Mouse (Mus musculus): ENCODE measurements around the gene Vat1. TPM values are rescaled to one million over a fixed set of nuclear protein-coding genes. Genes with fewer than 3 reads are reported as not detected.

The Vat1 gene
- polyA plus RNA-seq, 1 experiment from 2014 or later = 50.3 TPM

DNA sequence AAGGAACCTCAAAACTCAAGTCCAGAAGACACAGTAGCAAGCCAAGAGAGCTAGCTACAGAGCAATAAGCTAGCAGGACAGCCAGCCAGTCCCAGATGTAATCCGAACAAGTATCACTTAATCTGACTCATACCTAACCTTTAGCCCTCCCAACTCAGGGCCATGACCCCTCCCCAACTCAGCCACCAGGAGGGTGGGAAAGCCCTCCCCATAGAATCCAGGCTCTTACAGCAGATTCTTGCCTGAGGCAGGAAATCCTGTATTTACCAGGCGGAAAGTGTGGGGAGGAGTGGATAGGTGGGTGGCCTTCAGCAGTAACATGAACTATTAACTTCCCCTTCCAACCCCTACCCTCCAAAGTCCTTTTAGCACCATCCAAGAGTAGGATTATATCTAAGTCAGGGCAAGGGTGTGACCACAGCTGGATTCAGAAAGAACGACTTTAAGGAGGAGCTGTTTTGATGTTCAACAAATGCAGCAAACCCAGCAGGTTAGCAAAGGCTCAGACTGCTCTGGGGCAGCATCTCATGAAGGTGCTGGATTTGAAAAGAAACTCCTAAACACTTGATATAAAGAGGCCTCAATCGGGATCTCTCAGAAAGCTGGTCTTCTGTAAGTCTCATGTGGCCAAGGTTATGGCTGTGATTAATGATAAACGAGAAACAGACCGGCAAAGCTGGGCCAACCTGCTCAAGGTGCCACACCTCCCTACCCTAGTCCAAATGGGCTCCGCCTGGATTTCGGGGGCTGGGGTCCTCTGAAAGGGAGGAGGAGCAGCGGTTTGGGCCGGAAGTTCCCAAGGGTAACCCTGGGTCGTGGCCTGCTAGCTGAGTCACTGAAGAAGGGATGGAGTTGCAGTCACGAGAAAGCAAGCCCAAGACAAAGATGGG lies 1.6 kb downstream of the Vat1 start, which contains the start of gene Rnd2:
Rnd2 (plus strand) TSS at position 789 of the 890 bp plus-strand sequence.
- H3K4me3 ChIP-seq = peak within 1 kb of the TSS; percentile 72
- ATAC-seq (ENCODE audit: borderline replicate concordance, extremely low read depth, low FRiP score, low TSS enrichment) = no peak
- peak within 1 kb of the TSS; percentile 93 for H3K4me2 ChIP-seq
- H3K27ac ChIP-seq = peak within 1 kb of the TSS; percentile 88
- WGBS = 15% methylated on average over 12 of the region's 12 CpGs
- no peaks in the 10 kb centered on the region for H3K27me3 ChIP-seq
- H3K9me3 ChIP-seq = no peaks in the 10 kb centered on the region
- peak within 1 kb of the TSS; percentile 67 for H3K9ac ChIP-seq
- H3K4me1 ChIP-seq = peaks cover 61% of the 10 kb centered on the region
- H3K36me3 ChIP-seq = peaks cover 8% of the 10 kb centered on the region; the same call in 1 of the 2 replicates

DNA sequence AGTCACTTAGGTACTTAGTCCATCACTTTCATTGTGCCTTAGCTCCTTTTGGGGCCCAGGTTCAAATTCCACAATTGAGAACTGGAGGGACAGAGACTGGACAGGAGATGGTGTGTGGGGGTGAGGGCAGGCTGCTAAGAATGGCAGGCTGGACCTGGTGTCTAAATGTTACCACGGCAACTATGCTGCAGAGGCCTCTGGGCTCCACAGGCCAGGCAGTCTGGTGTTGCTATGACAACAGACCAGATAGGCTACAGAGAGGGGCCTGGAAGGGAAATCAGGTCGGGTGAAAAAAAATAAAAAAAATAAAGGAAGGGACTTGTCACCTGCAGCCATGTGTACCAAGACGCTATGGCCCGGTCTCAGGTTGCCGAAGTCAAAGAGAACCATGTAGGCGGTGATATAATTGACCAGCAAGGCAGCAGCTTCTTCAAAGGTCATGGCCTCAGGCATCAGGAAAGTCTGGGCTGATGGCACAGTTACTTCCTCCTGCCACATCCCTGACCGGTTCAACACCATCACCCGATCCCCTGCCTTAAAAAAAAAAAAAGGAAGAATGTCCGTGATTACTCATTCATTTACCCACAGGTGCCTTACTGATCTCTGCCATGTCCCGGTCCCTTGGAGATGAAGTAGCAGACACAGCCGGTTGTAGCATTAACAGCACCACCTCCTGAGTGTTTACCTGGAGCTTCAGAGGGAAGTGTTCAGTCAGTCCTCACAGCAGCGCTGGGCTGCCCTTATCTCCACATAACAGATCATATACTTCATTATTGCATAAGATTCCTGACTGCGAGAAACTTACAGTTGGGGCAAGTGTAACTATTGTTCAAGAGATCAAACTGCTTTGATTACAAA lies 3.2 kb downstream of the Vat1 start:
- Histone ChIP-seq H3K9me3 (no peaks in the 10 kb centered on the region), H3K27me3 (no peaks in the 10 kb centered on the region), H3K27ac (no peak overlapping the region), H3K4me1 (peaks cover 61% of the 10 kb centered on the region), H3K4me2 (no peak overlapping the region), H3K4me3 (no peak overlapping the region), H3K9ac (no peak overlapping the region), H3K36me3 (peaks cover 13% of the 10 kb centered on the region; the same call in 1 of the 2 replicates)
- WGBS = 24% methylated on average over 13 of the region's 13 CpGs
- no peak for ATAC-seq (ENCODE audit: borderline replicate concordance, extremely low read depth, low FRiP score, low TSS enrichment)

- no peak for ATAC-seq (ENCODE audit: borderline replicate concordance, extremely low read depth, low FRiP score, low TSS enrichment)
- no peaks in the 10 kb centered on the region for H3K9me3 ChIP-seq
- H3K36me3 ChIP-seq = peaks cover 15% of the 10 kb centered on the region; the same call in 1 of the 2 replicates
- no peak overlapping the region for H3K4me2 ChIP-seq
- H3K9ac ChIP-seq = no peak overlapping the region
- no peaks in the 10 kb centered on the region for H3K27me3 ChIP-seq
- H3K4me1 ChIP-seq = peaks cover 54% of the 10 kb centered on the region
- H3K27ac ChIP-seq = no peak overlapping the region
- no peak overlapping the region for H3K4me3 ChIP-seq
- WGBS = 74% methylated on average over 14 of the region's 14 CpGs
Observed at GRCm38 (mm10) chr11:101462141-101462540, 3.9 kb downstream of the Vat1 start.

GRCm38 (mm10) chr11:101460321-101460720 lies 5.7 kb downstream of the Vat1 start:
- H3K27ac ChIP-seq = no peak overlapping the region; the same call in 1 of the 2 replicates
- H3K36me3 ChIP-seq = peaks cover 15% of the 10 kb centered on the region; the same call in 1 of the 2 replicates
- peaks cover 46% of the 10 kb centered on the region for H3K4me1 ChIP-seq
- no peak overlapping the region for H3K9ac ChIP-seq
- H3K4me2 ChIP-seq = no peak overlapping the region
- H3K27me3 ChIP-seq = no peaks in the 10 kb centered on the region
- ATAC-seq (ENCODE audit: borderline replicate concordance, extremely low read depth, low FRiP score, low TSS enrichment) = no peak
- no peaks in the 10 kb centered on the region for H3K9me3 ChIP-seq
- 80% methylated on average over 15 of the region's 15 CpGs for WGBS
- no peak overlapping the region for H3K4me3 ChIP-seq

DNA sequence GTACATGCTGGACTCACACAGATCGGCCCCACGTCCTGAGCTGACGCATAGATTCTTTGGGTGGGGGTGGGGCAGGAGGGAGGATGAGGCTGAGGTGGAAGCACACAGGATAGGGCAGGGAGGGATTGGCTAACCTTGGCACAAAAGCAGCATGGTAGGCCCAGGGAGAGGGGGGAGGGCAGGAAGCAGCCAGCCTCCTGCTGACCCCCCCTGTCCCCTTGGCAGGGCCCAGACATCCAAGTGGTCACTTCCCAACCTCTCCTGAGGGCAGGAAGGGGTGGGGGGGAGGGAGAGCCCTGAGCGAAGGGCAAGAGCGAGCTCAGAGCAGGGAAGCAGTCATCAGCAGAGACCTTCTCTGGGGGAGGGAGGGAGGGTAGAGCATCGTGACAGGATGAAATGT lies 6.3 kb downstream of the Vat1 start:
- H3K9ac ChIP-seq = no peak overlapping the region
- ATAC-seq (ENCODE audit: borderline replicate concordance, extremely low read depth, low FRiP score, low TSS enrichment) = peak; percentile 32; the same call in 1 of the 2 replicates

DNA sequence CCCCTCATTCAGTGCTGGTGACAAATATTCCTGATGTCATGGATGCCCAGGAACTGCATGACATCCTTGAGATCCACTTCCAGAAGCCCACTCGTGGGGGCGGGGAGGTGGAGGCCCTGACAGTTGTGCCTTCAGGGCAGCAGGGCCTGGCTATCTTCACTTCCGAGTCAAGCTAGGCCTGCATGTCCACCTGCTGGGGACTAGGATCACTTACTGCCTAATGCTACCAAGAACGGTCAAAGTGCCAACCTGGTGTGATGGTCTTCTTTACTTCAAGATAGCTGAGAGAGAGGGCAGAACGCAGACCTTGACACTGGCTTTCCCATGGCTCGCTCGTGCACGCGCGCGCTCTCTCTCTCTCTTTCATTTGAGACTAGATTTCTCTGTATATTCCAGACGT lies 7.8 kb downstream of the Vat1 start:
- 81% methylated on average over 12 of the region's 12 CpGs for WGBS
- peaks cover 27% of the 10 kb centered on the region for H3K4me1 ChIP-seq
- no peaks in the 10 kb centered on the region for H3K9me3 ChIP-seq
- no peak overlapping the region for H3K4me3 ChIP-seq
- H3K27ac ChIP-seq = no peak overlapping the region
- H3K27me3 ChIP-seq = no peaks in the 10 kb centered on the region
- H3K4me2 ChIP-seq = no peak overlapping the region
- H3K9ac ChIP-seq = no peak overlapping the region
- peaks cover 15% of the 10 kb centered on the region; the same call in 1 of the 2 replicates for H3K36me3 ChIP-seq
- ATAC-seq (ENCODE audit: borderline replicate concordance, extremely low read depth, low FRiP score, low TSS enrichment) = no peak

More for the DNA sequence above, 6.3 kb downstream of the Vat1 start:
- peaks cover 40% of the 10 kb centered on the region for H3K4me1 ChIP-seq
- H3K27ac ChIP-seq = no peak overlapping the region
- H3K4me2 ChIP-seq = no peak overlapping the region
- WGBS = 39% methylated on average over 5 of the region's 6 CpGs
- no peaks in the 10 kb centered on the region for H3K9me3 ChIP-seq
- H3K36me3 ChIP-seq = peaks cover 15% of the 10 kb centered on the region; the same call in 1 of the 2 replicates
- no peak overlapping the region for H3K4me3 ChIP-seq
- H3K27me3 ChIP-seq = no peaks in the 10 kb centered on the region

DNA sequence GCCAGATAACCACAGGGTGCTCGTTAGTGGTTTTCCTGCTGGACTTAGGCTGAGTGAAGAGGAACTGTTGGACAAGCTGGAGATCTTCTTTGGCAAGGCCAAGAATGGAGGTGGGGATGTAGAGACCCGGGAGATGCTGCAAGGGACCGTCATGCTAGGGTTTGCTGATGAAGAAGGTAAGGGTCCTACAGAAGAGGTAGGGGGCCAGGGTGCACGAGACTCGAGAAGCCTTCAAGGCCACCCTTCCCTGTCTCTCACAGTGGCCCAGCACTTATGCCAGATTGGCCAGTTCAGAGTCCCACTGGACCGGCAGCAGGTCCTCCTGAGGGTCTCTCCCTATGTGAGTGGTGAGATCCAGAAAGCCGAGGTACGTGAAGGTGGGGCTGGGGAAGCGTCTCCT lies 8.4 kb downstream of the Vat1 start:
- Histone ChIP-seq H3K9me3 (no peaks in the 10 kb centered on the region), H3K27ac (no peak overlapping the region), H3K9ac (no peak overlapping the region), H3K4me2 (no peak overlapping the region), H3K27me3 (no peaks in the 10 kb centered on the region), H3K4me3 (no peak overlapping the region), H3K36me3 (peaks cover 15% of the 10 kb centered on the region; the same call in 1 of the 2 replicates), H3K4me1 (peaks cover 21% of the 10 kb centered on the region)
- no peak for ATAC-seq (ENCODE audit: borderline replicate concordance, extremely low read depth, low FRiP score, low TSS enrichment)
- 92% methylated on average over 9 of the region's 9 CpGs for WGBS

- peaks cover 16% of the 10 kb centered on the region for H3K4me1 ChIP-seq
- no peak for ATAC-seq (ENCODE audit: borderline replicate concordance, extremely low read depth, low FRiP score, low TSS enrichment)
Observed at GRCm38 (mm10) chr11:101455627-101456026, 10.4 kb downstream of the Vat1 start.

DNA sequence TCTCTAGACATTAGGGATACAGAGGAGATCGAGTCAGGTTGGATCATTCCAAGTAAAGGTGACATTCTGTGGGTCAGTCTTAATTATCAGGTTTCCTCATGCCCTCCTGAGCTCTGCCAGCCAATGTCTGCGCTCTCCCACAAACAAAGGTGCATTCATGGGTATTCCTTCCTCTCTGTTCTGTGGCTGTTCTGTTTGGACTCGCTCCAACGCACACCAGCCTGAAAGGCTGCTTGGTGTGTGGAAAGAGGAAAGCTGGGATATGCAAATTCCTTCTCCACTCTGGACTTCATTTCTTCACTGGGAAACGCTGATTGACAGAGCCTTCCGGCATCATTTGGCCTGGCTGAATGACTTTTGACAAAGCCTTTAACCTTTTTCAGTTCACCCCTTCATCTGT lies 11.3 kb downstream of the Vat1 start:
- Histone ChIP-seq H3K9me3 (no peaks in the 10 kb centered on the region), H3K4me3 (no peak overlapping the region), H3K4me1 (peaks cover 9% of the 10 kb centered on the region), H3K9ac (no peak overlapping the region), H3K27ac (no peak overlapping the region), H3K36me3 (peaks cover 7% of the 10 kb centered on the region; the same call in 1 of the 2 replicates), H3K27me3 (no peaks in the 10 kb centered on the region), H3K4me2 (no peak overlapping the region)
- 65% methylated on average over 6 of the region's 6 CpGs for WGBS
- ATAC-seq (ENCODE audit: borderline replicate concordance, extremely low read depth, low FRiP score, low TSS enrichment) = no peak

More at GRCm38 (mm10) chr11:101455627-101456026, 10.4 kb downstream of the Vat1 start:
- Histone ChIP-seq H3K4me3 (no peak overlapping the region), H3K27ac (no peak overlapping the region), H3K4me2 (no peak overlapping the region), H3K36me3 (peaks cover 7% of the 10 kb centered on the region; the same call in 1 of the 2 replicates), H3K27me3 (no peaks in the 10 kb centered on the region), H3K9ac (no peak overlapping the region), H3K9me3 (no peaks in the 10 kb centered on the region)
- WGBS = 68% methylated on average over 7 of the region's 7 CpGs

GRCm38 (mm10) chr11:101452093-101452774 lies 13.8 kb downstream of the Vat1 start:
- H3K9ac ChIP-seq = no peak overlapping the region
- no peaks in the 10 kb centered on the region for H3K27me3 ChIP-seq
- ATAC-seq (ENCODE audit: borderline replicate concordance, extremely low read depth, low FRiP score, low TSS enrichment) = no peak
- no peak overlapping the region for H3K4me2 ChIP-seq
- no peak overlapping the region for H3K27ac ChIP-seq
- no peak overlapping the region for H3K4me3 ChIP-seq
- H3K4me1 ChIP-seq = peaks cover 7% of the 10 kb centered on the region; the same call in 1 of the 2 replicates
- 59% methylated on average over 10 of the region's 10 CpGs for WGBS
- no peaks in the 10 kb centered on the region for H3K9me3 ChIP-seq
- no peaks in the 10 kb centered on the region for H3K36me3 ChIP-seq

DNA sequence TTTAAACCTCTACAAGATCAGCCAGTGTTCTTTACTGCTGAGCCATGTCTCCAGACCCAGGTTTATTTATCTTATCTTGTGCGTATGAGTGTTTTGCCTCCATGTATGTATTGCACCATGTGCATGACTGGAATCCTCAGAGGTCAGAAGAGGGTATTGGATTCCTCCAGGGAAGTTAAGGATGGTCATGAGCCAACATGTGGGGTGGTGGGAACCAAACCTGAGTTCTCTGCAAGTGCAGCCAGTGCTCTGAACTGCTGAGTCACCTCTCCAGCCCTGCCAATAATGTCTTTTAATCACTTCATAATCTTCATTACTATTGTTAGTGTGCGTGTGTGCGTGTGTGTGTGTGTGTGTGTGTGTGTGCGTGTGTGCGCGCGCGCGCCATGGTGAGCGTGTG lies 14.5 kb downstream of the Vat1 start:
- no peaks in the 10 kb centered on the region for H3K36me3 ChIP-seq
- H3K9ac ChIP-seq = no peak overlapping the region
- no peaks in the 10 kb centered on the region for H3K27me3 ChIP-seq
- WGBS = 90% methylated on average over 10 of the region's 10 CpGs
- H3K27ac ChIP-seq = no peak overlapping the region
- no peaks in the 10 kb centered on the region for H3K9me3 ChIP-seq
- peaks cover 7% of the 10 kb centered on the region; the same call in 1 of the 2 replicates for H3K4me1 ChIP-seq
- no peak for ATAC-seq (ENCODE audit: borderline replicate concordance, extremely low read depth, low FRiP score, low TSS enrichment)
- no peak overlapping the region for H3K4me2 ChIP-seq
- no peak overlapping the region for H3K4me3 ChIP-seq

All from lung, embryonic 15.5 days (tissue).